Mouse (Mus musculus) layer of hippocampus, adult 2 months (tissue): ENCODE measurements at regions not wholly inside any gene's neighbourhood (a gene's known extent, or its start where the extent isn't known, plus 50 kb on each side); places are given as distances from the start of the nearest gene placed in this dataset.

Source experiments
- DNase-seq, 2 experiments: peaks; one replicate each; pipeline ENCODE4 v3.0.0; 2022; ENCODE audit warnings: low spot score in 2 of 2
- H3K27ac ChIP-seq: fragments of 200-600 bp; 2 replicates; pipeline ENCODE4 v1.8.1; 2022
- H3K4me3 ChIP-seq: fragments of 200-600 bp; 2 replicates; pipeline ENCODE4 v1.8.1; 2022; ENCODE audit warnings: mild to moderate bottlenecking
- CTCF ChIP-seq: fragments of 200-600 bp; conservative IDR thresholded peaks from 2 replicates; pipeline ENCODE4 v1.8.1; 2022; ENCODE audit warnings: antibody characterized with exemption, mild to moderate bottlenecking, moderate library complexity

- no peak overlapping the region for H3K27ac ChIP-seq
- TF ChIP-seq CTCF: no peak
- no peak overlapping the region for H3K4me3 ChIP-seq
- DNase-seq: no peak
Observed at GRCm38 (mm10) chr9:30369554-30370440, 57.1 kb upstream of the Snx19 start.

GRCm38 (mm10) chr9:30370789-30371188, 56.1 kb upstream of the Snx19 start:
- DNase-seq: no peak
- no peak overlapping the region for H3K27ac ChIP-seq
- TF ChIP-seq CTCF: no peak
- H3K4me3 ChIP-seq: no peak overlapping the region

- H3K27ac ChIP-seq: no peak overlapping the region
- no peak for TF ChIP-seq CTCF
- DNase-seq: no peak
- H3K4me3 ChIP-seq: no peak overlapping the region
Observed at GRCm38 (mm10) chr9:30376908-30377307, 50.0 kb upstream of the Snx19 start.
